Mouse (Mus musculus): ENCODE measurements around the gene Fance.

DNA sequence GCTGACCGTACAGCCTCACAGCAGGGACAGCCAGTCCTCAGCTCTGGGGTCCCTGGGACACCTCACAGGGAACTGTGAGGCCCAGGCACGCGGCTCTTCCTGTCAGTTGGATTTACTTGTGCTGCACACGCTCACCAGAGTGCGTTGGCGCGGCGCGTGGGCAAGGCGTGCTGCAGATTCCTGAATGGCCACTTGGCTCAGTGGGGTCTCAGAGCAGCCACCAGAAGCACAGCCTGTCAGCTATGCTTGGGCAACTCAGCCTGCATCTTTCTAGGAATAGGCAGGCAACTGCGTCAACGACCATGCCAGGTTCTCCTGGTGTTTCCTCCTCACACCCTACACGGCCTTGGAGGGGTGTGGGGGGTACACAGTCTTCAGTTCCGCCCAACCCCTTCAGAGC lies 36.1 kb upstream of the Fance start:
- TF ChIP-seq POLR2A (IDR thresholded peaks at IDR 0.05; ENCODE audit: control insufficient read depth, extremely low read depth, insufficient read depth, low read length, poor library complexity), result no peak
- no peak for TF ChIP-seq CTCF (IDR thresholded peaks at IDR 0.05; ENCODE audit: borderline replicate concordance, control insufficient read depth, extremely low read depth, insufficient read depth, low read length, poor library complexity)

All from thymus, adult 2 months (tissue).